Mouse (Mus musculus) embryonic facial prominence, embryonic 12.5 days (tissue): Measurements from ENCODE around the gene Coro1a. TPM values are rescaled to one million over a fixed set of nuclear protein-coding genes. Genes with fewer than 3 reads are reported as not detected.
"Not testable (repeated sequence)": the region's sequence is repeated elsewhere in the genome, so short reads cannot be mapped to it uniquely, and the experiment has no call there.

Experiments used
- ATAC-seq: fragments of 200-750 bp; cut with Nextera tagmentation; 2 replicates; pipeline ENCODE4 v1.8.0; 2017; ENCODE audit not compliant: insufficient number of reproducible peaks, insufficient read depth, low FRiP score, low TSS enrichment
- H3K27ac ChIP-seq: fragments of 300-500 bp; sonication (generic); 2 replicates; pipeline ENCODE4 v1.5.1; 2016; ENCODE audit warnings: mild to moderate bottlenecking
- H3K27me3 ChIP-seq: fragments of 300-500 bp; sonication (generic); 2 replicates; pipeline ENCODE4 v1.6.1; 2016; ENCODE audit warnings: mild to moderate bottlenecking, moderate library complexity
- H3K36me3 ChIP-seq: fragments of 300-500 bp; sonication (generic); 2 replicates; pipeline ENCODE4 v1.6.1; 2016; ENCODE audit warnings: mild to moderate bottlenecking
- H3K4me1 ChIP-seq: fragments of 300-500 bp; sonication (generic); 2 replicates; pipeline ENCODE4 v1.6.1; 2016
- H3K4me2 ChIP-seq: fragments of 300-500 bp; sonication (generic); replicated peaks from 2 replicates; pipeline ENCODE4 v1.6.1; 2016; ENCODE audit warnings: mild to moderate bottlenecking, moderate library complexity
- H3K4me3 ChIP-seq: fragments of 300-500 bp; sonication (generic); 2 replicates; pipeline ENCODE4 v1.5.1; 2016; ENCODE audit warnings: mild to moderate bottlenecking
- H3K9ac ChIP-seq: fragments of 300-500 bp; sonication (generic); 2 replicates; pipeline ENCODE4 v1.6.1; 2016; ENCODE audit warnings: mild to moderate bottlenecking, moderate library complexity
- H3K9me3 ChIP-seq: fragments of 300-500 bp; sonication (generic); 2 replicates; pipeline ENCODE4 v1.6.1; 2016; ENCODE audit warnings: mild to moderate bottlenecking, moderate library complexity
- WGBS: fragments of 180-500 bp; shearing (Covaris S2); methylation state at CpG from one replicate; pipeline ENCODE4 v1.1.7; 2016; 5-methylcytosine and 5-hydroxymethylcytosine counted together
- polyA plus RNA-seq: library from polyadenylated mRNA; unstranded; fragments of >200 nt; fragmentation: Nextera tagmentation; extraction: Ambion mirVana; gene quantifications from 2 replicates; pipeline ENCODE4 v1.2.1, GENCODE M21; 2016

The Coro1a gene
- polyA plus RNA-seq, 1 experiment from 2014 or later: 37.8 TPM

DNA sequence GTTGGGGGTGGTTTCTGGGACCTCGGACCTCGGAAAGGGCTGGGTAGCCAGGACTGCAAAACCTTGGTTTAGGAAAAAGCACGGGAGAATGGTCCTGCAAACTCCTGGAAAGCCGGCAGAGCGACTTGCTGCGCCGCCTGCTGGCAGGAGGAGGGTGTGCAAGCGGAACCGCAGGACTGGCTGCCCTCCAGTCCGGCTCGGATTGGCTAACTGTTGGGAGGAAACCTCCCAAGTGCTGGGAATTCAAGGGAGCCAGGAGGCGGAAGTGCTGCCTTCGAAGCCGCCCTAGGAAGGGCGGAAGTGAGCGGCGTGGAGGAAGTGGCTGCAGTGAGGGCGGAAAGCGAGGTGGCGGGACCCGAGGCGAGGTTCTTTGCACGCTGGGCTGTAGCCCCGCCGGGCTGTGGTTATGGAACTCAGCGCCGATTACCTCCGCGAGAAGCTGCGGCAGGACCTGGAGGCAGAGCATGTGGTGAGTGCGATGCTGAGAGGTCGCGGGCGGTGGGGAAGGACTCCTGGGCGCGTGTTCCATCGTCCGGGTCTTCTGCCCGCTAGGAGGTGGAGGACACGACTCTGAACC is 11.9 kb downstream of the Coro1a start, which contains the start of gene Slx1b:
TSS of gene Slx1b (minus strand) at position 154 of the 577 bp plus-strand sequence.
- Histone ChIP-seq H3K36me3 (peaks cover 32% of the 10 kb centered on the region), H3K4me1 (peaks cover 19% of the 10 kb centered on the region), H3K4me2 (peak within 1 kb of the TSS; percentile 82), H3K9ac (peak within 1 kb of the TSS; percentile 83), H3K4me3 (peak within 1 kb of the TSS; percentile 78), H3K9me3 (no peaks in the 10 kb centered on the region), H3K27ac (peak within 1 kb of the TSS; percentile 96), H3K27me3 (no peaks in the 10 kb centered on the region)
- WGBS: under 1% methylated on average over 40 of the region's 40 CpGs
- peak; percentile 94 for ATAC-seq

DNA sequence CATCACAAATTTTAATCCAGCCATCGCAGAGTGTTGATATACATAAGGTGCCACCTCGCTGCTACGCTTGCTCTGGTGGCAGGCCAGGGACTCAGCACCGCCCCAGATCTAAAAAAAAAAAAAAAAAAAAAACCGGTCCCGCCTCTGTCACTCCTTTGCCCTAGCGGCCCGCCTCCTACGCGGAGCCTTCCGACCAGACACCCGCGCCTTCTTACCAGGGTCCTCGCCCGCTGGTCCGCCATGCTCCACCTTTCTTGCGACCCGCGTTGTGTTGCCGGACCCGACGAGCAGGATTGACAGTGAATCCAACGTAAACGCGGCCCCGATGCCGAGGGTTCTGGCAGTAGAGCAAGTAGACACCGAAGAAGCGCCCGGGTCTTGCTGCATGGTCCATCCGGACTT is 12.4 kb downstream of the Coro1a start, which contains the start of gene Bola2:
TSS of gene Bola2 (plus strand) at position 192 of the 402 bp plus-strand sequence.
- ATAC-seq: 0 out of 2 replicates have a peak, but pooled peaks have one; percentile 22
- Histone ChIP-seq H3K4me1 (peaks cover 18% of the 10 kb centered on the region), H3K9ac (peak within 1 kb of the TSS; percentile 83), H3K9me3 (no peaks in the 10 kb centered on the region), H3K4me2 (peak within 1 kb of the TSS; percentile 82), H3K4me3 (peak within 1 kb of the TSS; percentile 78), H3K27ac (peak within 1 kb of the TSS; percentile 96), H3K36me3 (peaks cover 32% of the 10 kb centered on the region), H3K27me3 (no peaks in the 10 kb centered on the region)
- under 1% methylated on average over 31 of the region's 31 CpGs for WGBS

GRCm38 (mm10) chr7:126694441-126695051 is 13.0 kb downstream of the Coro1a start:
- Histone ChIP-seq H3K4me2 (peak overlapping the region; percentile 82), H3K27me3 (no peaks in the 10 kb centered on the region), H3K9ac (0 out of 2 replicates have a peak overlapping the region, but pooled peaks have one; percentile 31), H3K4me1 (peaks cover 18% of the 10 kb centered on the region), H3K27ac (no peak overlapping the region), H3K36me3 (peaks cover 30% of the 10 kb centered on the region), H3K4me3 (peak overlapping the region; percentile 78), H3K9me3 (no peaks in the 10 kb centered on the region)
- 50% methylated on average over 10 of the region's 10 CpGs for WGBS
- no peak for ATAC-seq

- no peak for ATAC-seq
- H3K4me2 ChIP-seq: no peak overlapping the region
- H3K9ac ChIP-seq: 0 out of 2 replicates have a peak overlapping the region, but pooled peaks have one; percentile 8
- H3K9me3 ChIP-seq: no peaks in the 10 kb centered on the region
- peaks cover 18% of the 10 kb centered on the region for H3K4me1 ChIP-seq
- peaks cover 28% of the 10 kb centered on the region for H3K36me3 ChIP-seq
- no peak overlapping the region for H3K27ac ChIP-seq
- H3K4me3 ChIP-seq: no peak overlapping the region
- H3K27me3 ChIP-seq: no peaks in the 10 kb centered on the region
- 85% methylated on average over 7 of the region's 7 CpGs for WGBS
These were observed 13.8 kb downstream of the Coro1a start for GRCm38 (mm10) chr7:126693781-126694180.

GRCm38 (mm10) chr7:126693256-126693655 is 14.3 kb downstream of the Coro1a start:
- ATAC-seq: no peak

GRCm38 (mm10) chr7:126692426-126692825 is 15.2 kb downstream of the Coro1a start:
- Histone ChIP-seq H3K4me3 (no peak overlapping the region), H3K27ac (no peak overlapping the region), H3K4me2 (no peak overlapping the region), H3K9ac (no peak overlapping the region), H3K27me3 (no peaks in the 10 kb centered on the region), H3K9me3 (no peaks in the 10 kb centered on the region), H3K4me1 (peaks cover 18% of the 10 kb centered on the region), H3K36me3 (peaks cover 26% of the 10 kb centered on the region)
- ATAC-seq: no peak
- WGBS: 94% methylated on average over 26 of the region's 26 CpGs

More at GRCm38 (mm10) chr7:126693256-126693655, 14.3 kb downstream of the Coro1a start:
- 0 out of 2 replicates have a peak overlapping the region, but pooled peaks have one; percentile 8 for H3K9ac ChIP-seq
- H3K9me3 ChIP-seq: no peaks in the 10 kb centered on the region
- peaks cover 26% of the 10 kb centered on the region for H3K36me3 ChIP-seq
- 40% methylated on average over 3 of the region's 3 CpGs for WGBS
- peaks cover 18% of the 10 kb centered on the region for H3K4me1 ChIP-seq
- H3K27ac ChIP-seq: no peak overlapping the region
- no peaks in the 10 kb centered on the region for H3K27me3 ChIP-seq
- no peak overlapping the region for H3K4me3 ChIP-seq
- H3K4me2 ChIP-seq: no peak overlapping the region

- H3K4me1 ChIP-seq: peaks cover 14% of the 10 kb centered on the region
- WGBS: 91% methylated on average over 4 of the region's 5 CpGs
These were observed 15.9 kb downstream of the Coro1a start for GRCm38 (mm10) chr7:126691676-126692075.

GRCm38 (mm10) chr7:126690737-126691136 is 16.9 kb downstream of the Coro1a start:
- Histone ChIP-seq H3K27me3 (no peaks in the 10 kb centered on the region), H3K4me2 (no peak overlapping the region), H3K9ac (no peak overlapping the region), H3K27ac (no peak overlapping the region), H3K4me1 (peaks cover 11% of the 10 kb centered on the region; the same call in 1 of the 2 replicates), H3K36me3 (peaks cover 26% of the 10 kb centered on the region), H3K4me3 (no peak overlapping the region), H3K9me3 (no peaks in the 10 kb centered on the region)
- 80% methylated on average over 3 of the region's 3 CpGs for WGBS
- ATAC-seq: no peak

More at GRCm38 (mm10) chr7:126691676-126692075, 15.9 kb downstream of the Coro1a start:
- Histone ChIP-seq H3K27me3 (no peaks in the 10 kb centered on the region), H3K4me3 (no peak overlapping the region), H3K4me2 (no peak overlapping the region), H3K9me3 (no peaks in the 10 kb centered on the region), H3K9ac (no peak overlapping the region), H3K27ac (no peak overlapping the region), H3K36me3 (peaks cover 26% of the 10 kb centered on the region)
- ATAC-seq: no peak

DNA sequence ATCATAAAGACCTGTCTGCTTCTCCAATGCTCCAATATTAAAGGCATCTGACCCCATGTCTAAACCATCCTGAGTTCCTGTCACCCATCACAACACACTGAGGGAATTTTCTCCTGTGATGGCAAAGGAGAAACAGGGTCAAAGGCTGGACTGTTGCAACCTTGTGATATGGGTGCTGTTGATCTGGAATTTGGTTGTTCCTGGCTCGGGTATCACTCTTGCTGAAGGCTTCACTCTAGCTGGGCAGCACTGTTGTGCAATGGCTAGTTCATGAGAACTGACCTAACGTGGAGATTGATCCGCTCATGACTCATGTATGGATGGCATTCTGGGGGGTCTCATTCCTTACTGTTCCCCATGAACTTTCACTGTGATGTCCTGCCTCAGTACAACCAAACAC is 18.6 kb downstream of the Coro1a start:
- H3K9me3 ChIP-seq: no peaks in the 10 kb centered on the region
- no peak overlapping the region for H3K27ac ChIP-seq
- H3K27me3 ChIP-seq: no peaks in the 10 kb centered on the region
- ATAC-seq: no peak
- H3K4me3 ChIP-seq: no peak overlapping the region
- 82% methylated on average over 3 of the region's 3 CpGs for WGBS
- H3K4me2 ChIP-seq: no peak overlapping the region
- no peak overlapping the region for H3K9ac ChIP-seq
- peaks cover 26% of the 10 kb centered on the region for H3K36me3 ChIP-seq
- H3K4me1 ChIP-seq: peaks cover 5% of the 10 kb centered on the region; the same call in 1 of the 2 replicates

- not testable (repeated sequence) for H3K9me3 ChIP-seq, H3K27me3 ChIP-seq, H3K27ac ChIP-seq, H3K9ac ChIP-seq, H3K4me2 ChIP-seq, H3K4me3 ChIP-seq, H3K4me1 ChIP-seq, ATAC-seq
- peaks cover 26% of the 10 kb centered on the region for H3K36me3 ChIP-seq
- WGBS: 75% methylated on average over 4 of the region's 4 CpGs
These were observed 19.4 kb downstream of the Coro1a start for GRCm38 (mm10) chr7:126688156-126688555.

- Histone ChIP-seq H3K4me2 (no peak overlapping the region), H3K27ac (no peak overlapping the region), H3K27me3 (no peaks in the 10 kb centered on the region), H3K4me1 (no peaks in the 10 kb centered on the region), H3K9ac (no peak overlapping the region), H3K4me3 (no peak overlapping the region), H3K36me3 (no peaks in the 10 kb centered on the region; the same call in 1 of the 2 replicates), H3K9me3 (no peaks in the 10 kb centered on the region)
- WGBS: 92% methylated on average over 5 of the region's 5 CpGs
- no peak for ATAC-seq
These were observed 26.4 kb downstream of the Coro1a start for GRCm38 (mm10) chr7:126681221-126681620.

DNA sequence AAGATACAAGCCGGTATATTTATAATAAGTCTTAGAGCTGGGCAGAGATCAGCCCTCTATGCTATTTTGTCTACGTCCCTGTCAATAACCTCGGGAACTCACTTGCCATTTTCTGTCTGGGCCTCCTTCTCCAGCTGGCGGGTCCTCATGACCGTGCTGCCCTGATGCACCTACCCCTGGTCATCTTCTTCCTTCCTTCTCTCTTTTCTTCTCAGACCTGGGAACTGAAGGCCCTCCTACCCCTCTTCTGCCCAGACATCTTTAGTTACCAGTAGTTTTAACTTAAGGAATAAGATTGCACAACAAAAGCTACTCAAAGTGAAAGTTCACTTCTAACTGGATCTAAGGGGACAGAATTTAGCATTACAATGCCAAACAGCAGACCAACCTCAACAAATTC is 27.9 kb downstream of the Coro1a start:
- Histone ChIP-seq H3K4me1 (no peaks in the 10 kb centered on the region), H3K27me3 (no peaks in the 10 kb centered on the region), H3K27ac (no peak overlapping the region), H3K4me3 (no peak overlapping the region), H3K9ac (no peak overlapping the region), H3K9me3 (no peaks in the 10 kb centered on the region), H3K4me2 (no peak overlapping the region), H3K36me3 (no peaks in the 10 kb centered on the region; the same call in 1 of the 2 replicates)
- 89% methylated on average over 5 of the region's 5 CpGs for WGBS
- ATAC-seq: no peak
